Comparison of ENCODE assay signal across 13 mouse cellular contexts in the genomic region with DNA sequence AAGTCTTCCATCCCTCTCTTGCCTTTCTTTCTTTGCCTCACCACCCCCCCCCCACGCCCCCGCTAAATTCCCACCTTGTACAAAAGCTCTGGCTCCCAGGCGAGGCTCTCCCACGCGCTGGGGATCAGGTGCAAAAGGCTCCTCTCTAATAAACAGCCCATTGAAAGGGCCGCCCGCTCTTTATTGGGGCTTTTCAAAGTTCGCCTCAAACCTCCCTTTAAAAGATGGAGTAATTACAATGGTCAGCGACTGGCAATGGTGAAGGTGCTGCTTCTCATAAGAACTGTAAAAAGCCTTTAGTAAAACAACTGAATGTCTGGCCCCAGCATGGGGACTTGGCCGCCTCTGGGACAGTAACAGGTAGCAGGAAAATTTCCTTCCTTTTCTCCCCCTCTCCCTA. TPM values are rescaled to one million over a fixed set of nuclear protein-coding genes. Genes with fewer than 3 reads are reported as not detected.
DNase-seq lines count a peak whose midpoint lies in the region; ATAC-seq and TF ChIP-seq lines count a peak whose summit lies in the region.
"Had no signal": no experiment of that assay in that cellular context is flagged by ENCODE, and none has a peak within 500 bp of the region (broad histone marks: within the 10 kb centered on the region; RNA-seq: fewer than 3 reads in every experiment).

No protein-coding gene starts in this region.

- H3K27ac ChIP-seq in forebrain, embryonic 14.5 days (ENCODE audit: low read depth, low read length), result no peak overlapping the region; the same call in 1 of the 2 replicates
- peak overlapping the region; percentile 47 for H3K27ac ChIP-seq in midbrain, embryonic 14.5 days (replicated peaks; ENCODE audit: low read depth, low read length)
- no peak overlapping the region for H3K27ac ChIP-seq in kidney, embryonic 15.5 days
- H3K27ac ChIP-seq: embryonic facial prominence, embryonic 13.5 days; liver, embryonic 15.5 days had no signal

- H3K27me3 ChIP-seq in E14TG2a.4 (ENCODE audit: insufficient read depth, low read length), result peaks cover 46% of the 10 kb centered on the region
- H3K27me3 ChIP-seq in forebrain, embryonic 14.5 days (replicated peaks; ENCODE audit: control insufficient read depth, insufficient read depth, low read length), result peaks cover 35% of the 10 kb centered on the region
- H3K27me3 ChIP-seq in midbrain, embryonic 14.5 days (ENCODE audit: control insufficient read depth, insufficient read depth, low read length), result peaks cover 11% of the 10 kb centered on the region
- H3K27me3 ChIP-seq in kidney, embryonic 15.5 days, result peaks cover 88% of the 10 kb centered on the region

- peak overlapping the region; percentile 64 for H3K4me2 ChIP-seq in forebrain, embryonic 14.5 days (ENCODE audit: low read length)
- peak overlapping the region; percentile 71 for H3K4me2 ChIP-seq in midbrain, embryonic 14.5 days (ENCODE audit: low read length)
- no peak overlapping the region for H3K4me2 ChIP-seq in kidney, embryonic 15.5 days

- 1% methylated on average over 10 of the region's 10 CpGs for WGBS in forebrain, embryonic 14.5 days
- 1% methylated on average over 10 of the region's 10 CpGs for WGBS in midbrain, embryonic 14.5 days
- WGBS in kidney, embryonic 15.5 days, result under 1% methylated on average over 10 of the region's 10 CpGs

- peaks cover 63% of the 10 kb centered on the region for H3K4me1 ChIP-seq in E14TG2a.4 (replicated peaks; ENCODE audit: low read depth, low read length)
- peaks cover 27% of the 10 kb centered on the region for H3K4me1 ChIP-seq in forebrain, embryonic 14.5 days (ENCODE audit: control insufficient read depth, insufficient read depth, low read length)
- H3K4me1 ChIP-seq in midbrain, embryonic 14.5 days (ENCODE audit: control insufficient read depth, insufficient read depth, low read length), result peaks cover 17% of the 10 kb centered on the region
- H3K4me1 ChIP-seq in kidney, embryonic 15.5 days, result peaks cover 28% of the 10 kb centered on the region
- H3K4me1 ChIP-seq: liver, embryonic 15.5 days had no signal

- peaks cover 10% of the 10 kb centered on the region; the same call in 1 of the 2 replicates for H3K36me3 ChIP-seq in E14TG2a.4 (ENCODE audit: insufficient read depth, low read length)
- H3K36me3 ChIP-seq in forebrain, embryonic 14.5 days (ENCODE audit: control insufficient read depth, insufficient read depth, low read length), result no peaks in the 10 kb centered on the region
- H3K36me3 ChIP-seq in midbrain, embryonic 14.5 days (ENCODE audit: control insufficient read depth, insufficient read depth, low read length), result no peaks in the 10 kb centered on the region
- no peaks in the 10 kb centered on the region for H3K36me3 ChIP-seq in kidney, embryonic 15.5 days
- H3K36me3 ChIP-seq: embryonic facial prominence, embryonic 13.5 days; liver, embryonic 15.5 days had no signal

- peak overlapping the region; percentile 74 for H3K4me3 ChIP-seq in E14TG2a.4 (replicated peaks; ENCODE audit: low read length)
- peak overlapping the region; percentile 43 for H3K4me3 ChIP-seq in forebrain, embryonic 14.5 days (ENCODE audit: low read depth, low read length)
- peak overlapping the region; percentile 47 for H3K4me3 ChIP-seq in midbrain, embryonic 14.5 days (replicated peaks; ENCODE audit: low read depth, low read length)
- H3K4me3 ChIP-seq in kidney, embryonic 15.5 days (replicated peaks), result no peak overlapping the region
- H3K4me3 ChIP-seq: liver, embryonic 15.5 days had no signal

- H3K9me3 ChIP-seq in E14TG2a.4 (ENCODE audit: low read length), result no peaks in the 10 kb centered on the region
- no peaks in the 10 kb centered on the region for H3K9me3 ChIP-seq in forebrain, embryonic 14.5 days (replicated peaks; ENCODE audit: control insufficient read depth, low read length)
- no peaks in the 10 kb centered on the region for H3K9me3 ChIP-seq in midbrain, embryonic 14.5 days (ENCODE audit: control insufficient read depth, low read length)
- H3K9me3 ChIP-seq in kidney, embryonic 15.5 days (replicated peaks), result no peaks in the 10 kb centered on the region; the same call in 1 of the 2 replicates
- H3K9me3 ChIP-seq: embryonic facial prominence, embryonic 13.5 days; liver, embryonic 15.5 days had no signal

- peak overlapping the region; percentile 66 for H3K9ac ChIP-seq in forebrain, embryonic 14.5 days (ENCODE audit: low read length)
- H3K9ac ChIP-seq in midbrain, embryonic 14.5 days (replicated peaks; ENCODE audit: low read length), result peak overlapping the region; percentile 68; the same call in 1 of the 2 replicates
- H3K9ac ChIP-seq in kidney, embryonic 15.5 days, result no peak overlapping the region
- H3K9ac ChIP-seq: embryonic facial prominence, embryonic 13.5 days; liver, embryonic 15.5 days had no signal

- TF ChIP-seq CTCF in E14TG2a.4 (conservative IDR thresholded peaks at IDR 0.05; ENCODE audit: low read length), result no peak

- DNase-seq in cerebellum, adult 8-10 months, result peak; percentile 50
- DNase-seq in forebrain, embryonic 14.5 days (ENCODE audit: low spot score), result peak; percentile 47
- peak; percentile 49 for DNase-seq in midbrain, embryonic 14.5 days
- DNase-seq in testis, postnatal 14 days (ENCODE audit: low spot score), result no peak
- DNase-seq in lung, adult 18-20 months, result no peak
- DNase-seq: gastrocnemius, postnatal 14 days; heart, postnatal 14 days; thymus, postnatal 36 days had no signal

- no peak for ATAC-seq in forebrain, embryonic 14.5 days
- ATAC-seq in midbrain, embryonic 14.5 days (ENCODE audit: low FRiP score, low TSS enrichment), result no peak
- ATAC-seq in kidney, embryonic 15.5 days (replicated peaks; ENCODE audit: low FRiP score), result no peak

RNA-seq across cellular contexts. Expression of a gene that starts 0.9 kb away (rescaled TPM):
- polyA plus RNA-seq in forebrain, embryonic 14.5 days (2014; fragmentation: Nextera tagmentation; extraction: Ambion mirVana), result 44.4 and 60.1 TPM in 2 replicates
- polyA plus RNA-seq in midbrain, embryonic 14.5 days (2014; fragmentation: Nextera tagmentation; extraction: Ambion mirVana), result 37.0 and 40.2 TPM in 2 replicates
- 0.05 TPM in 1 of 2 replicates, not detected in the other for polyA plus RNA-seq in kidney, embryonic 15.5 days (2015; fragmentation: Nextera tagmentation; extraction: Ambion mirVana)
- polyA plus RNA-seq: liver, embryonic 15.5 days; spleen, adult 2 months had no signal

RNA-seq across cellular contexts. Expression of a gene that starts 0.9 kb away (rescaled TPM):
- 1.1 and 2.0 TPM in 2 replicates for polyA plus RNA-seq in forebrain, embryonic 14.5 days (2014; fragmentation: Nextera tagmentation; extraction: Ambion mirVana)
- 1.1 and 3.3 TPM in 2 replicates for polyA plus RNA-seq in midbrain, embryonic 14.5 days (2014; fragmentation: Nextera tagmentation; extraction: Ambion mirVana)
- 1.5 and 2.3 TPM in 2 replicates for polyA plus RNA-seq in kidney, embryonic 15.5 days (2015; fragmentation: Nextera tagmentation; extraction: Ambion mirVana)

Comparison
In these comparisons a context has a peak if more than half of its experiments do, and no peak if none do; other contexts are left out.
1. DNase-seq: peak in cerebellum, adult 8-10 months (single experiment), forebrain, embryonic 14.5 days (single experiment) and midbrain, embryonic 14.5 days (single experiment); none in testis, postnatal 14 days (single experiment) and lung, adult 18-20 months (0 of 2).
2. RNA of a gene that starts 0.9 kb away (polyA plus RNA-seq): 44.4 to 60.1 TPM in forebrain, embryonic 14.5 days and 37.0 to 40.2 TPM in midbrain, embryonic 14.5 days; 0.05 TPM in kidney, embryonic 15.5 days; every median in the first group is over 10 times any median in the second.